ENCODE assay signal across 17 mouse cellular contexts in the genomic region with DNA sequence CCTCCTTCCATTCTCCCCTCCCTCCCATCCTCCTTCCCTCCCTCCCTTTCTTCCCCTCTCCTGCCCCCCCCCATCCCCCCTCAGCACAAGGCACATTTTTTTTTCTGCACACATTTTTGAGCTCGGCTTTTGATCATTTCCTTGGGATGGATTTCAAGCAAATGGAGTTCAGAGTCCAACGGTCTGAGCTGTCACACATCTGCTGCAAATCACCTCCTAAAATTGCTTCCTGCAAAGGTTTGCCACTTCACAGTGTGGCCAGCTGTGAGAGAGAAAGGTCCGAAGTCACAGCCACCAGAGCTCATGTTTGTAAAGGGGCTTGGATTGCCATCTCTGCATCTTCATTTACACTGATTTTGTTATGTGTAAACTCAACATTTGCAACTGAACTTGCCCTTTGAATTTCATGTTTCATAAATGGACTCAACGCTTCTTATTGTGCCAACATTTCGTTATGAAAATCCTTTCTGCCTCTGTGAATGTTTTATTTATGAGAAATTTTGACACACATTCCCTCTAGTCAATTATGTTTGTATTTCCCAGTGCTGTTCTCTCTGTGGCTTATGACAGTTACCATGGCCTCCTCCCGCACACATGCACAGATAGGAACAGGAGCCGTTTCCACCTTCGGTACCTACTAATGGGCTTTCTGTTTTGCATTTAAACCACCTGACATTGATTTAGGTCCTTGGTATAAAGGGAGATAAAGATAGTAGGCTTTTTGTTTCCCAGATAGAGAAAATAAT. TPM values are rescaled to one million over a fixed set of nuclear protein-coding genes. Genes with fewer than 3 reads are reported as not detected.
DNase-seq lines count a peak whose midpoint lies in the region; ATAC-seq lines count a peak whose summit lies in the region.
"Had no signal": no experiment of that assay in that cellular context is flagged by ENCODE, and none has a peak within 500 bp of the region (broad histone marks: within the 10 kb centered on the region; RNA-seq: fewer than 3 reads in every experiment).

No protein-coding gene starts in this region.

- no peak for ATAC-seq in midbrain, embryonic 11.5 days (ENCODE audit: low FRiP score)
- 0 out of 2 replicates have a peak, but pooled peaks have one; percentile 27 for ATAC-seq in forebrain, embryonic 16.5 days
- no peak for ATAC-seq in limb, embryonic 11.5 days (ENCODE audit: insufficient number of reproducible peaks, low FRiP score, low TSS enrichment, low read depth)
- ATAC-seq in neural tube, embryonic 15.5 days (ENCODE audit: low FRiP score) = no peak
- no peak for ATAC-seq in liver, embryonic 11.5 days (replicated peaks; ENCODE audit: low FRiP score)

- 0 out of 2 replicates have a peak overlapping the region, but pooled peaks have one; percentile 35 for H3K27ac ChIP-seq in midbrain, embryonic 11.5 days (ENCODE audit: low read depth, low read length)
- no peak overlapping the region for H3K27ac ChIP-seq in midbrain, embryonic 10.5 days (replicated peaks)
- peak overlapping the region; percentile 51; the same call in 1 of the 2 replicates for H3K27ac ChIP-seq in forebrain, embryonic 16.5 days (ENCODE audit: low read length)
- H3K27ac ChIP-seq in limb, embryonic 11.5 days (replicated peaks; ENCODE audit: low read depth, low read length) = no peak overlapping the region; the same call in 1 of the 2 replicates
- H3K27ac ChIP-seq in neural tube, embryonic 15.5 days (replicated peaks) = peak overlapping the region; percentile 56
- no peak overlapping the region for H3K27ac ChIP-seq in liver, embryonic 11.5 days (ENCODE audit: low read depth, low read length)
- H3K27ac ChIP-seq: heart, embryonic 10.5 days; liver, embryonic 13.5 days had no signal

- H3K9me3 ChIP-seq in midbrain, embryonic 11.5 days (ENCODE audit: control insufficient read depth, low read length) = no peaks in the 10 kb centered on the region
- no peaks in the 10 kb centered on the region for H3K9me3 ChIP-seq in midbrain, embryonic 10.5 days (replicated peaks)
- H3K9me3 ChIP-seq in forebrain, embryonic 16.5 days (ENCODE audit: control insufficient read depth, low read length) = no peaks in the 10 kb centered on the region
- no peaks in the 10 kb centered on the region for H3K9me3 ChIP-seq in limb, embryonic 11.5 days (ENCODE audit: control insufficient read depth, low read length)
- H3K9me3 ChIP-seq in neural tube, embryonic 15.5 days (replicated peaks) = no peaks in the 10 kb centered on the region
- no peaks in the 10 kb centered on the region for H3K9me3 ChIP-seq in liver, embryonic 11.5 days (ENCODE audit: control insufficient read depth, low read length)
- H3K9me3 ChIP-seq: heart, embryonic 10.5 days; liver, embryonic 13.5 days had no signal

- 68% methylated on average over 8 of the region's 8 CpGs for WGBS in midbrain, embryonic 11.5 days
- WGBS in midbrain, embryonic 10.5 days = 75% methylated on average over 8 of the region's 8 CpGs
- 37% methylated on average over 8 of the region's 8 CpGs for WGBS in forebrain, embryonic 16.5 days
- WGBS in limb, embryonic 11.5 days = 27% methylated on average over 8 of the region's 8 CpGs
- WGBS in neural tube, embryonic 15.5 days = 37% methylated on average over 8 of the region's 8 CpGs
- 53% methylated on average over 8 of the region's 8 CpGs for WGBS in liver, embryonic 11.5 days

- DNase-seq in midbrain, embryonic 11.5 days (ENCODE audit: low spot score, missing footprints) = no peak
- DNase-seq in midbrain, embryonic 10.5 days (ENCODE audit: low spot score) = no peak
- peak; percentile 71 for DNase-seq in limb, embryonic 11.5 days (ENCODE audit: low spot score)
- DNase-seq in liver, embryonic 11.5 days (ENCODE audit: low spot score) = no peak
- no peak for DNase-seq in retina, postnatal 1 day
- no peak for DNase-seq in cerebellum, postnatal 25 days
- DNase-seq: adrenal gland, adult 2 months; B cell, adult 2 months; cerebellum, postnatal 36 days; kidney, adult 8-10 months; liver, embryonic 13.5 days; lung, postnatal 10 days; right cerebral cortex, postnatal 25 days had no signal

- H3K4me3 ChIP-seq in midbrain, embryonic 11.5 days (ENCODE audit: low read depth, low read length) = no peak overlapping the region
- H3K4me3 ChIP-seq in midbrain, embryonic 10.5 days = no peak overlapping the region
- H3K4me3 ChIP-seq in forebrain, embryonic 16.5 days (replicated peaks; ENCODE audit: low read length) = no peak overlapping the region
- H3K4me3 ChIP-seq in limb, embryonic 11.5 days (ENCODE audit: low read depth, low read length) = no peak overlapping the region
- H3K4me3 ChIP-seq in neural tube, embryonic 15.5 days (replicated peaks) = no peak overlapping the region
- no peak overlapping the region for H3K4me3 ChIP-seq in liver, embryonic 11.5 days (ENCODE audit: low read depth, low read length)
- H3K4me3 ChIP-seq: heart, embryonic 10.5 days; left cerebral cortex, adult 2 months; liver, embryonic 13.5 days had no signal

- H3K9ac ChIP-seq in midbrain, embryonic 11.5 days (ENCODE audit: low read length) = no peak overlapping the region
- no peak overlapping the region for H3K9ac ChIP-seq in forebrain, embryonic 16.5 days (replicated peaks; ENCODE audit: low read depth, low read length)
- H3K9ac ChIP-seq in limb, embryonic 11.5 days (ENCODE audit: low read length) = no peak overlapping the region
- no peak overlapping the region for H3K9ac ChIP-seq in neural tube, embryonic 15.5 days (replicated peaks)
- H3K9ac ChIP-seq in liver, embryonic 11.5 days (ENCODE audit: low read depth, low read length) = no peak overlapping the region
- H3K9ac ChIP-seq: liver, embryonic 13.5 days had no signal

- H3K36me3 ChIP-seq in midbrain, embryonic 11.5 days (ENCODE audit: control insufficient read depth, insufficient read depth, low read length) = no peaks in the 10 kb centered on the region
- no peaks in the 10 kb centered on the region for H3K36me3 ChIP-seq in midbrain, embryonic 10.5 days
- no peaks in the 10 kb centered on the region for H3K36me3 ChIP-seq in forebrain, embryonic 16.5 days (ENCODE audit: control insufficient read depth, insufficient read depth)
- no peaks in the 10 kb centered on the region for H3K36me3 ChIP-seq in limb, embryonic 11.5 days (ENCODE audit: control insufficient read depth, insufficient read depth, low read length)
- no peaks in the 10 kb centered on the region for H3K36me3 ChIP-seq in neural tube, embryonic 15.5 days
- H3K36me3 ChIP-seq in liver, embryonic 11.5 days (ENCODE audit: control insufficient read depth, insufficient read depth, low read length) = no peaks in the 10 kb centered on the region
- H3K36me3 ChIP-seq: heart, embryonic 10.5 days; liver, embryonic 13.5 days had no signal

- peaks cover 14% of the 10 kb centered on the region; the same call in 1 of the 2 replicates for H3K27me3 ChIP-seq in midbrain, embryonic 11.5 days (ENCODE audit: control insufficient read depth, insufficient read depth, low read length)
- H3K27me3 ChIP-seq in midbrain, embryonic 10.5 days (ENCODE audit: low read depth, poor library complexity, severe bottlenecking) = peaks cover 78% of the 10 kb centered on the region
- H3K27me3 ChIP-seq in forebrain, embryonic 16.5 days (replicated peaks; ENCODE audit: control insufficient read depth, insufficient read depth, low read length) = no peaks in the 10 kb centered on the region
- no peaks in the 10 kb centered on the region for H3K27me3 ChIP-seq in limb, embryonic 11.5 days (ENCODE audit: control insufficient read depth, insufficient read depth, low read length)
- no peaks in the 10 kb centered on the region for H3K27me3 ChIP-seq in neural tube, embryonic 15.5 days (replicated peaks)
- peaks cover 7% of the 10 kb centered on the region; the same call in 1 of the 2 replicates for H3K27me3 ChIP-seq in liver, embryonic 11.5 days (replicated peaks; ENCODE audit: control insufficient read depth, insufficient read depth, low read length)

- no peak overlapping the region for H3K4me2 ChIP-seq in midbrain, embryonic 11.5 days
- H3K4me2 ChIP-seq in forebrain, embryonic 16.5 days (ENCODE audit: low read length) = no peak overlapping the region
- peak overlapping the region; percentile 5; the same call in 1 of the 2 replicates for H3K4me2 ChIP-seq in limb, embryonic 11.5 days (ENCODE audit: low read depth, severe bottlenecking)
- no peak overlapping the region for H3K4me2 ChIP-seq in neural tube, embryonic 15.5 days
- H3K4me2 ChIP-seq in liver, embryonic 11.5 days = no peak overlapping the region
- H3K4me2 ChIP-seq: liver, embryonic 13.5 days had no signal

- peaks cover 16% of the 10 kb centered on the region for H3K4me1 ChIP-seq in midbrain, embryonic 11.5 days (ENCODE audit: control insufficient read depth, insufficient read depth, low read length)
- peaks cover 61% of the 10 kb centered on the region for H3K4me1 ChIP-seq in midbrain, embryonic 10.5 days
- peaks cover 42% of the 10 kb centered on the region for H3K4me1 ChIP-seq in forebrain, embryonic 16.5 days (replicated peaks; ENCODE audit: control insufficient read depth, insufficient read depth, low read length)
- peaks cover 31% of the 10 kb centered on the region for H3K4me1 ChIP-seq in limb, embryonic 11.5 days (ENCODE audit: control insufficient read depth, insufficient read depth, low read length)
- H3K4me1 ChIP-seq in neural tube, embryonic 15.5 days = peaks cover 48% of the 10 kb centered on the region
- peaks cover 4% of the 10 kb centered on the region; the same call in 1 of the 2 replicates for H3K4me1 ChIP-seq in liver, embryonic 11.5 days (replicated peaks; ENCODE audit: control insufficient read depth, insufficient read depth, low read length)
- H3K4me1 ChIP-seq: liver, embryonic 13.5 days had no signal

RNA-seq across cellular contexts. Expression of a gene that starts 28.0 kb away (rescaled TPM):
- 1,391 and 1,438 TPM in 2 replicates for polyA plus RNA-seq in midbrain, embryonic 11.5 days (2014; fragmentation: Nextera tagmentation; extraction: Ambion mirVana)
- polyA plus RNA-seq in midbrain, embryonic 10.5 days (2016; fragmentation: Nextera tagmentation; extraction: Ambion mirVana) = 1,354 and 2,071 TPM in 2 replicates
- 5,254 and 7,174 TPM in 2 replicates for polyA plus RNA-seq in forebrain, embryonic 16.5 days (2015; fragmentation: Nextera tagmentation; extraction: Ambion mirVana)
- polyA plus RNA-seq in limb, embryonic 11.5 days (2014; fragmentation: Nextera tagmentation; extraction: Ambion mirVana) = 1,283 and 1,480 TPM in 2 replicates
- polyA plus RNA-seq in neural tube, embryonic 15.5 days (2015; fragmentation: Nextera tagmentation; extraction: Ambion mirVana) = 3,438 and 4,597 TPM in 2 replicates
- polyA plus RNA-seq in liver, embryonic 11.5 days (2014; fragmentation: Nextera tagmentation; extraction: Ambion mirVana) = 143 and 171 TPM in 2 replicates

RNA-seq across cellular contexts. Expression of a gene that starts 39.2 kb away (rescaled TPM):
- polyA plus RNA-seq in midbrain, embryonic 11.5 days (2014; fragmentation: Nextera tagmentation; extraction: Ambion mirVana) = 110 and 117 TPM in 2 replicates
- 76.4 and 103 TPM in 2 replicates for polyA plus RNA-seq in midbrain, embryonic 10.5 days (2016; fragmentation: Nextera tagmentation; extraction: Ambion mirVana)
- polyA plus RNA-seq in forebrain, embryonic 16.5 days (2015; fragmentation: Nextera tagmentation; extraction: Ambion mirVana) = 196 and 239 TPM in 2 replicates
- 73.8 and 76.0 TPM in 2 replicates for polyA plus RNA-seq in limb, embryonic 11.5 days (2014; fragmentation: Nextera tagmentation; extraction: Ambion mirVana)
- 201 and 225 TPM in 2 replicates for polyA plus RNA-seq in neural tube, embryonic 15.5 days (2015; fragmentation: Nextera tagmentation; extraction: Ambion mirVana)
- 25.9 and 26.2 TPM in 2 replicates for polyA plus RNA-seq in liver, embryonic 11.5 days (2014; fragmentation: Nextera tagmentation; extraction: Ambion mirVana)

Comparison
In these comparisons a context has a peak if more than half of its experiments do, and no peak if none do; other contexts are left out.
1. H3K27ac ChIP-seq: peak in midbrain, embryonic 11.5 days (single experiment), forebrain, embryonic 16.5 days (single experiment) and neural tube, embryonic 15.5 days (single experiment); none in midbrain, embryonic 10.5 days (single experiment), limb, embryonic 11.5 days (single experiment) and liver, embryonic 11.5 days (single experiment).